Mouse (Mus musculus) C2C12 (cell line): ENCODE measurements around the gene Itgad.

Source experiments
- CEBPB ChIP-seq: IDR thresholded peaks from one replicate; pipeline ENCODE4 v1.6.1; 2011; ENCODE audit warnings: low read depth, mild to moderate bottlenecking, control low read depth, moderate library complexity
- CTCF ChIP-seq: IDR thresholded peaks from one replicate; pipeline ENCODE4 v1.5.1; 2011; ENCODE audit not compliant: control insufficient read depth, insufficient read depth, insufficient read length
- MAX ChIP-seq: IDR thresholded peaks from one replicate; pipeline ENCODE4 v1.6.1; 2011; ENCODE audit warnings: mild to moderate bottlenecking, control low read depth
- MYOD1 ChIP-seq: IDR thresholded peaks from one replicate; pipeline ENCODE4 v1.6.1; 2011; ENCODE audit warnings: low read depth; ENCODE audit not compliant: control insufficient read depth, insufficient read length
- MYOG ChIP-seq: IDR thresholded peaks from one replicate; pipeline ENCODE4 v1.6.1; 2011; ENCODE audit not compliant: control insufficient read depth, insufficient read length; ENCODE audit errors: extremely low read depth
- USF1 ChIP-seq: IDR thresholded peaks from one replicate; pipeline ENCODE4 v1.6.1; 2011; ENCODE audit warnings: low read depth, mild to moderate bottlenecking, control low read depth, moderate library complexity

DNA sequence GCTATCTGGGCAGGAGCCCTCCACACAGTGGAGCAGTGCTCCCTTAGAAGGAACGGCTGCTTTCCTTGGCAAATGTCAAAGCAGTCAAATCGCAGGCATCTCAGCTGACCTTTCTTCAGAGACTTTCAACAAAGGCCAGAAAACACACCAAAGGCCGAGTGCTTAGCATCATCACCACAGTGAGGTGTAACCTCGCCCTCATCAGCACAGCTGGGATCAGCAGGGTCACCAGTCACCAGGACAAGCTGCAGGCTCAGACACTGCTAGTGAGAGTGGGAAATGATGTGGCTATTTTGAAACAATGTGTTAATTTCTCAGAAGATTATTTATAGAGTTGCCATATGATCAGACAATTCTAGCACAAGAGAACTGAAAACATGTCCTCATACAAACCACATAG, 17.2 kb upstream of the Itgad start:
- TF ChIP-seq CTCF = no peak
- no peak for TF ChIP-seq MAX
- TF ChIP-seq USF1 = no peak
- TF ChIP-seq CEBPB = no peak
- TF ChIP-seq MYOD1 = no peak
- TF ChIP-seq MYOG = no peak
